Mouse (Mus musculus): Measurements from ENCODE around the gene Hnrnpm.

Hnrnpm gene

DNA sequence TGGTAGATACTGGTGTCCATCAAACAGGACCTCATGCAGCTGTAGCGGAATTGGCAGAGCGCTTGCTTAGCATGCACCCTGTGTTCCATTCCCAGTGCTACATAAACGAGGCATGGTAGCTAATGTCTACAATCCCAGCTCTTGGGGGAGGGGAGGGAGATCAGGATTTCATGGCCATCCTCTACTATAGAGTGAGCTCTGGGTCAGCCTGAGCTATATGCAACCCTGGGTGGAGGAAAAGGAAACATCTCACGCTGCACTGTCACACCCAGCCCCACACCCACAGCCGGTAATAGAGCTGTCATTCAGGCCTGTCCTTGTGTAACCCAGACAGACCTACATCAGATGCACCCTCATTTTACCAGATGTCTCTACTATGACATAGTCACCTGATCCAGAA lies 88.2 kb downstream of the Hnrnpm start:
- DNase-seq (ENCODE audit: low spot score in 2 of 2), result no peak

GRCm38 (mm10) chr17:33597271-33597670 lies 89.4 kb downstream of the Hnrnpm start:
- DNase-seq (ENCODE audit: low spot score in 2 of 2), result no peak
